Mouse (Mus musculus) urinary bladder, postnatal 25 days (tissue): ENCODE measurements around the gene Scrt2.

ENCODE experiments used
- DNase-seq: peaks from one replicate; pipeline ENCODE4 v3.0.0; 2022; ENCODE audit warnings: low spot score

Gene Scrt2

GRCm38 (mm10) chr2:152105318-152106224 is 24.2 kb downstream of the Scrt2 start, which contains the start of gene Srxn1:
Srxn1 (plus strand) TSS chr2:152105516.
- DNase-seq, result peak; percentile 84

GRCm38 (mm10) chr2:152106225-152106595 is 24.9 kb downstream of the Scrt2 start:
- no peak for DNase-seq

GRCm38 (mm10) chr2:152106597-152106996 is 25.3 kb downstream of the Scrt2 start:
- no peak for DNase-seq

- DNase-seq, result no peak
These were observed 27.4 kb downstream of the Scrt2 start for GRCm38 (mm10) chr2:152108702-152109101.

GRCm38 (mm10) chr2:152109386-152109785 is 28.1 kb downstream of the Scrt2 start:
- DNase-seq, result no peak

GRCm38 (mm10) chr2:152111311-152111710 is 30.0 kb downstream of the Scrt2 start:
- DNase-seq, result no peak

GRCm38 (mm10) chr2:152111920-152112319 is 30.6 kb downstream of the Scrt2 start:
- peak; percentile 90 for DNase-seq

GRCm38 (mm10) chr2:152112490-152112889 is 31.2 kb downstream of the Scrt2 start:
- DNase-seq, result no peak

- no peak for DNase-seq
These were observed 31.6 kb downstream of the Scrt2 start for GRCm38 (mm10) chr2:152112970-152113369.

GRCm38 (mm10) chr2:152114057-152114975 is 33.0 kb downstream of the Scrt2 start:
- DNase-seq, result no peak

GRCm38 (mm10) chr2:152117694-152118093 is 36.4 kb downstream of the Scrt2 start:
- DNase-seq, result no peak

- no peak for DNase-seq
These were observed 38.0 kb downstream of the Scrt2 start for GRCm38 (mm10) chr2:152119228-152119865.

- no peak for DNase-seq
These were observed 41.6 kb downstream of the Scrt2 start for GRCm38 (mm10) chr2:152122896-152123295.

GRCm38 (mm10) chr2:152128597-152128996 is 47.3 kb downstream of the Scrt2 start:
- DNase-seq, result no peak

- no peak for DNase-seq
These were observed 48.4 kb downstream of the Scrt2 start for GRCm38 (mm10) chr2:152129778-152130177.

- DNase-seq, result no peak
These were observed 50.7 kb downstream of the Scrt2 start for GRCm38 (mm10) chr2:152132016-152132415.

GRCm38 (mm10) chr2:152132691-152133090 is 51.4 kb downstream of the Scrt2 start:
- DNase-seq, result no peak

GRCm38 (mm10) chr2:152139191-152139987 is 58.1 kb downstream of the Scrt2 start:
- DNase-seq, result no peak

- no peak for DNase-seq
These were observed 59.6 kb downstream of the Scrt2 start for GRCm38 (mm10) chr2:152140941-152141340.

- no peak for DNase-seq
These were observed 60.2 kb downstream of the Scrt2 start for GRCm38 (mm10) chr2:152141491-152141890.

GRCm38 (mm10) chr2:152142046-152142445 is 60.7 kb downstream of the Scrt2 start:
- no peak for DNase-seq
